In genomic region chr3:130482513-130482912, GRCm38 (mm10) we compare ENCODE assay signal across 15 mouse cellular contexts.
"Had no signal": no experiment of that assay in that cellular context is flagged by ENCODE, and none has a peak within 500 bp of the region (broad histone marks: within the 10 kb centered on the region; RNA-seq: fewer than 3 reads in every experiment).

No protein-coding gene starts in this region.

- H3K4me2 ChIP-seq: kidney, embryonic 15.5 days; liver, embryonic 13.5 days; neural tube, embryonic 15.5 days had no signal

- H3K4me1 ChIP-seq: kidney, embryonic 15.5 days; liver, embryonic 13.5 days; neural tube, embryonic 15.5 days had no signal

- ATAC-seq: intestine, embryonic 16.5 days had no signal

- H3K36me3 ChIP-seq: kidney, embryonic 15.5 days; liver, embryonic 13.5 days; neural tube, embryonic 15.5 days had no signal

- H3K4me3 ChIP-seq: kidney, embryonic 15.5 days; left cerebral cortex, adult 2 months; liver, embryonic 13.5 days; myocyte; neural tube, embryonic 15.5 days had no signal

- H3K27me3 ChIP-seq: kidney, embryonic 15.5 days; liver, embryonic 13.5 days; neural tube, embryonic 15.5 days had no signal

- H3K27ac ChIP-seq: kidney, embryonic 15.5 days; left cerebral cortex, adult 2 months; liver, embryonic 13.5 days; neural tube, embryonic 15.5 days had no signal

- H3K9me3 ChIP-seq: kidney, embryonic 15.5 days; liver, embryonic 13.5 days; neural tube, embryonic 15.5 days had no signal

- DNase-seq: kidney, adult 18-20 months; kidney, postnatal 10 days; kidney, postnatal 36 days; layer of hippocampus, postnatal 36 days; liver, embryonic 13.5 days; lung, adult 2 months; lung, postnatal 14 days; lung, postnatal 4 days; thymus, adult 18-20 months; thymus, postnatal 36 days had no signal

- H3K9ac ChIP-seq: kidney, embryonic 15.5 days; liver, embryonic 13.5 days; neural tube, embryonic 15.5 days had no signal
